Mouse (Mus musculus): ENCODE results near the gene Gns.

DNA sequence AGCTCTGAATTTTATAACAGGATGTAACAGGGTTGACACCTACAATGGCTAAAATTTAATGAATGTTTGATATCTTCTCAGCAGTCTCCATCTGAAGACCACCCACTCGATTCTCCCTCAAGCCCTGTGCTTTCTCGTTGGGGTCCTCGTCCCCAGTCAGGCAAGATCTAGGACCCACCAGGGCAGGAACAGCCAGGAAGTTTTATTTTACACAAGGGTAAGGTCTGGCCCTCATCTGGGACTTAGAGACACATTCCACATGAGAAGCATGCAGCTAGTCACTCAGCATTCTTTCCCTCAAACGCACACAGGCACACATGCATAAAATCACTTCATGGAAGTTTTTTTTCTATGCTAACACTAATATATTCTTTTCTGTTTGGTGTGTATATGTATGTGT lies 71.8 kb downstream of the Gns start:
- TF ChIP-seq CTCF (IDR thresholded peaks at IDR 0.05; ENCODE audit: control insufficient read depth, insufficient read depth, insufficient read length) = no peak
- TF ChIP-seq USF1 (IDR thresholded peaks at IDR 0.05; ENCODE audit: low read depth) = no peak
